Mouse (Mus musculus): Measurements from ENCODE around the gene Dnmbp. TPM values are rescaled to one million over a fixed set of nuclear protein-coding genes. Genes with fewer than 3 reads are reported as not detected.

Dnmbp gene
- polyA plus RNA-seq, 1 experiment from 2014 or later = 11.9 TPM

- Histone ChIP-seq H3K27me3 (replicated peaks) (no peaks in the 10 kb centered on the region), H3K27ac (ENCODE audit: poor library complexity, severe bottlenecking) (no peak overlapping the region), H3K4me3 (no peak overlapping the region), H3K4me2 (no peak overlapping the region), H3K4me1 (replicated peaks) (no peaks in the 10 kb centered on the region), H3K9ac (no peak overlapping the region), H3K9me3 (replicated peaks) (no peaks in the 10 kb centered on the region), H3K36me3 (peaks cover 52% of the 10 kb centered on the region)
- ATAC-seq (ENCODE audit: insufficient number of reproducible peaks, low FRiP score) = no peak
- WGBS = 53% methylated on average over 7 of the region's 7 CpGs
Measured at GRCm38 (mm10) chr19:43845331-43845908, 94.6 kb downstream of the Dnmbp start.

- Histone ChIP-seq H3K4me3 (no peak overlapping the region), H3K27me3 (replicated peaks) (no peaks in the 10 kb centered on the region), H3K4me1 (replicated peaks) (no peaks in the 10 kb centered on the region), H3K9ac (no peak overlapping the region), H3K27ac (ENCODE audit: poor library complexity, severe bottlenecking) (no peak overlapping the region), H3K36me3 (peaks cover 29% of the 10 kb centered on the region), H3K4me2 (no peak overlapping the region), H3K9me3 (replicated peaks) (no peaks in the 10 kb centered on the region)
- no peak for ATAC-seq (ENCODE audit: insufficient number of reproducible peaks, low FRiP score)
- 82% methylated on average over 9 of the region's 9 CpGs for WGBS
Measured at GRCm38 (mm10) chr19:43843184-43843583, 96.8 kb downstream of the Dnmbp start.

- 33% methylated on average over 21 of the region's 21 CpGs for WGBS
- H3K27ac ChIP-seq (ENCODE audit: poor library complexity, severe bottlenecking) = no peak overlapping the region
- peaks cover 11% of the 10 kb centered on the region for H3K27me3 ChIP-seq (replicated peaks)
- no peak overlapping the region for H3K4me3 ChIP-seq
- H3K9me3 ChIP-seq (replicated peaks) = no peaks in the 10 kb centered on the region
- no peak for ATAC-seq (ENCODE audit: insufficient number of reproducible peaks, low FRiP score)
- H3K4me2 ChIP-seq = peak overlapping the region; percentile 35; the same call in 1 of the 2 replicates
- no peak overlapping the region for H3K9ac ChIP-seq
- no peaks in the 10 kb centered on the region for H3K4me1 ChIP-seq (replicated peaks)
- H3K36me3 ChIP-seq = no peaks in the 10 kb centered on the region
Measured at GRCm38 (mm10) chr19:43832425-43833069, 107.4 kb downstream of the Dnmbp start.

DNA sequence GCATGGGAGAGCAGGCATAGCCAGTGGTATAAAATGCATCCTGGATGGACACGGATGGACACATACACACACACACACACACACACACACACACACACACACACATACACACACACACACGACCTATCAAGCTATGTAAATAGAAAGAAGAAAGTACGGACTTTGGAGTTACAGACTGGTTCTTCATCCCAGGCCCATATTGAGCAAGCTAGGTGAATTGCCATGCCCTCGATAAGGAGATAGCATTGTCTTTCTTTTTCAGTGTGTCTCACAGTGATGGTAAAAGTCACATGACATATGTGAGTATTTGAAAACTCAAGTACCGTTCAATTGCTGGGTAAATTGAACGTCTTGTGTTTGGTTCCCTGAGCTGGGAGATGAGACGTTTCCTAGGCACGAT, 113.1 kb downstream of the Dnmbp start:
- H3K4me1 ChIP-seq (replicated peaks) = no peaks in the 10 kb centered on the region
- no peak for ATAC-seq (ENCODE audit: insufficient number of reproducible peaks, low FRiP score)
- no peak overlapping the region for H3K9ac ChIP-seq
- H3K36me3 ChIP-seq = no peaks in the 10 kb centered on the region
- peaks cover 11% of the 10 kb centered on the region; the same call in 1 of the 2 replicates for H3K27me3 ChIP-seq (replicated peaks)
- H3K4me3 ChIP-seq = no peak overlapping the region
- H3K27ac ChIP-seq (ENCODE audit: poor library complexity, severe bottlenecking) = no peak overlapping the region
- H3K4me2 ChIP-seq = no peak overlapping the region
- WGBS = 73% methylated on average over 8 of the region's 8 CpGs
- no peaks in the 10 kb centered on the region for H3K9me3 ChIP-seq (replicated peaks)

GRCm38 (mm10) chr19:43815661-43816414, 124.2 kb downstream of the Dnmbp start:
- H3K4me1 ChIP-seq (replicated peaks) = 0 out of 2 replicates have a peak, but pooled peaks cover 5% of the 10 kb centered on the region
- H3K27ac ChIP-seq (ENCODE audit: poor library complexity, severe bottlenecking) = no peak overlapping the region
- H3K4me2 ChIP-seq = peak overlapping the region; percentile 23; the same call in 1 of the 2 replicates
- no peak overlapping the region for H3K4me3 ChIP-seq
- H3K27me3 ChIP-seq (replicated peaks) = no peaks in the 10 kb centered on the region
- H3K36me3 ChIP-seq = no peaks in the 10 kb centered on the region
- 63% methylated on average over 14 of the region's 14 CpGs for WGBS
- no peak for ATAC-seq (ENCODE audit: insufficient number of reproducible peaks, low FRiP score)
- no peaks in the 10 kb centered on the region for H3K9me3 ChIP-seq (replicated peaks)
- H3K9ac ChIP-seq = no peak overlapping the region

- 78% methylated on average over 10 of the region's 10 CpGs for WGBS
Measured at GRCm38 (mm10) chr19:43813315-43813714, 126.7 kb downstream of the Dnmbp start.

DNA sequence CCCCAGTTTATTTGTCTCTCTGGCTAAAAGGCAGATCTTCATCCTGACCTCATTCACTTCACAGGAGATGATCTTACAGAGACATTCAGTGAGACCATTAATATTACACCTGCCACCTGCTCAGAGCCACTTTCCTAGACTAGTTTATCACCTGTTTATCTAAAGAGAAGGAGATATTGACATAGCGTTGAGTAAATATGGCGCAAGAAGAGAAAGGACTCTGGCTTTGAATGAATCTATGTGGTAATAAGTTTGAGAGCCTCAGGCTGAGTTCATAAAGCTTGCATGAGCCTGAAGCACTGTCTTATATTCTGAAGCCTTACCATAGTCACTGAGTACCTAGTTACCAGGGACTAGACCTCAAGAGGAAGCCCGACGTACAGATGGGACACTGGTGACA, 128.6 kb downstream of the Dnmbp start:
- Histone ChIP-seq H3K4me1 (replicated peaks) (0 out of 2 replicates have a peak, but pooled peaks cover 6% of the 10 kb centered on the region), H3K4me2 (no peak overlapping the region), H3K27ac (ENCODE audit: poor library complexity, severe bottlenecking) (no peak overlapping the region), H3K9ac (no peak overlapping the region), H3K36me3 (no peaks in the 10 kb centered on the region), H3K9me3 (replicated peaks) (no peaks in the 10 kb centered on the region), H3K4me3 (no peak overlapping the region), H3K27me3 (replicated peaks) (no peaks in the 10 kb centered on the region)
- no peak for ATAC-seq (ENCODE audit: insufficient number of reproducible peaks, low FRiP score)
- WGBS = 87% methylated on average over 4 of the region's 4 CpGs

More at GRCm38 (mm10) chr19:43813315-43813714, 126.7 kb downstream of the Dnmbp start:
- no peak for ATAC-seq (ENCODE audit: insufficient number of reproducible peaks, low FRiP score)
- H3K4me3 ChIP-seq = no peak overlapping the region
- no peaks in the 10 kb centered on the region for H3K9me3 ChIP-seq (replicated peaks)
- H3K9ac ChIP-seq = no peak overlapping the region
- H3K27me3 ChIP-seq (replicated peaks) = no peaks in the 10 kb centered on the region
- H3K27ac ChIP-seq (ENCODE audit: poor library complexity, severe bottlenecking) = no peak overlapping the region
- H3K4me2 ChIP-seq = no peak overlapping the region
- 0 out of 2 replicates have a peak, but pooled peaks cover 9% of the 10 kb centered on the region for H3K4me1 ChIP-seq (replicated peaks)
- no peaks in the 10 kb centered on the region for H3K36me3 ChIP-seq

DNA sequence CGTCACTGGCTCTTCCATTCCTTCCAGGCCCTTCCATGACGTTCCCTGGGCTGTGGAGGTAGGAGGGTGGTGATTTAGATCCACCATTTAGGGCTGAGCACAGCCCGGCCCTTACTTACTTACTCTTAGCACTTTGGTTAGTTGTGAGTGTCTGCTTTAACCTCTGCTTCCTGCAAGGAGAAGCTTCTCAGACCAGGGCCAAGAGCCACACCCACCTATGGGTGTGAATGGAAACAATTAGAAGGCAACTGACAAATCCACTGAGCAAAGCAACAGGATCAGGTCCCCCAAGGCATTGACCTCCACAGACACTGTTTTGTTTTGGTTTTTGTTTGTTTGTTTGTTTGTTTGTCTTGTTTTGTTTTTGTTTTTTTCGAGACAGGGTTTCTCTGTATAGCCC, 130.7 kb downstream of the Dnmbp start:
- Histone ChIP-seq H3K4me3 (no peak overlapping the region), H3K27ac (ENCODE audit: poor library complexity, severe bottlenecking) (no peak overlapping the region), H3K27me3 (replicated peaks) (no peaks in the 10 kb centered on the region), H3K9me3 (replicated peaks) (no peaks in the 10 kb centered on the region), H3K4me2 (no peak overlapping the region), H3K36me3 (no peaks in the 10 kb centered on the region), H3K4me1 (replicated peaks) (0 out of 2 replicates have a peak, but pooled peaks cover 4% of the 10 kb centered on the region), H3K9ac (no peak overlapping the region)
- 37% methylated on average over 4 of the region's 4 CpGs for WGBS
- ATAC-seq (ENCODE audit: insufficient number of reproducible peaks, low FRiP score) = no peak

GRCm38 (mm10) chr19:43803866-43804265, 136.1 kb downstream of the Dnmbp start:
- no peaks in the 10 kb centered on the region for H3K36me3 ChIP-seq
- no peaks in the 10 kb centered on the region for H3K9me3 ChIP-seq (replicated peaks)
- no peak for ATAC-seq (ENCODE audit: insufficient number of reproducible peaks, low FRiP score)
- no peak overlapping the region for H3K27ac ChIP-seq (ENCODE audit: poor library complexity, severe bottlenecking)
- 72% methylated on average over 10 of the region's 10 CpGs for WGBS
- no peaks in the 10 kb centered on the region for H3K4me1 ChIP-seq (replicated peaks)
- H3K27me3 ChIP-seq (replicated peaks) = no peaks in the 10 kb centered on the region
- no peak overlapping the region for H3K4me3 ChIP-seq
- H3K4me2 ChIP-seq = no peak overlapping the region
- H3K9ac ChIP-seq = no peak overlapping the region

DNA sequence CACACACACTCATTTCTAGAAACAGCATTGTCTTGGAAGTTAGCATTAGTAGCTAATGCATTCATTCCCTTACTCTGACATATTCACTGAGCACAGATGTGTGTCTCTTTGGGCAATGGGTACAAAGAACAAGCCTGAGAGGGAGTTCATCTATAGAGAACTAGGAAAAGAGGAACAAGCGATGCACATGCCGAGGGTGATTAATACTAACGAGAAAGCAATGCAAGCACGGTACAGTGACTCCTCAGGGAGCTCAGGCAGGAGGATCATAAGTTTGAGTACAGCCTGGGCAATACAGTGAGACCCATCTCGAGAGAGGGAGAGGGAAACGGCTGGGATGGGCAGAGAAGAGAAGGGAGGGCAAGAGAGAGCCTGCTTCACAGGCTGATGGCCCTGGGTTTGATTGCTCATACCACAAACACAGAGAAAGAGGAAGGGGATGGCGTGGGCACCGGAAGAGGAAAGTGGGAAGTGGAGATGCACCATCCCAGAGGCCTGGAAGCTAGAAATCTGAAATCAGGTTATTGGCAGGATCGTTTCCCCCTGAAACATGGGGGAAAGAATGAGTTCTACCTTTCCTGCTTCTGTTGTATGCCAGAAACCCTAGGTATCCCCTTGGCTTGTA, 138.5 kb downstream of the Dnmbp start:
- Histone ChIP-seq H3K4me3 (no peak overlapping the region), H3K4me1 (replicated peaks) (no peaks in the 10 kb centered on the region), H3K27me3 (replicated peaks) (no peaks in the 10 kb centered on the region), H3K9me3 (replicated peaks) (no peaks in the 10 kb centered on the region), H3K9ac (no peak overlapping the region), H3K4me2 (no peak overlapping the region), H3K36me3 (no peaks in the 10 kb centered on the region), H3K27ac (ENCODE audit: poor library complexity, severe bottlenecking) (no peak overlapping the region)
- 69% methylated on average over 9 of the region's 9 CpGs for WGBS
- ATAC-seq (ENCODE audit: insufficient number of reproducible peaks, low FRiP score) = no peak

DNA sequence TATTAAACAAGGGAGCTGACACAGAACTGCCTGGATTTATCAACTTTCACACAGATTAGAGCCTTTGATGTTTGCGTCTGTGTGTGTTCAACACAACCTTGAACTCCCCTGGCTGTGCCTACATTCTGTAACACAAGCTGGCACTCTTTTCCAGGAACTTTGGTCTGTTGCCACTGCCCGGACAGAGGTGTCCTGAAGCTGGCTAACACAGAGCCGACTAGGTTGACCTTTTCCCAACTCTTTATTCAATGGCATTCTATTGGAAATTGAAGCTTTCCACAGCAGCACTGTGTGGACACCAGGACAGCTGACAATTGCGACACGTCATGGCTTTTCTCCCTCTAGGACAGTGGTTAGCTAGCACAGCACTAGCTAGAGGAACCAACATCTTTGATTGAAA, 142.8 kb downstream of the Dnmbp start:
- no peaks in the 10 kb centered on the region for H3K27me3 ChIP-seq (replicated peaks)
- H3K4me2 ChIP-seq = no peak overlapping the region
- no peaks in the 10 kb centered on the region for H3K9me3 ChIP-seq (replicated peaks)
- WGBS = 62% methylated on average over 5 of the region's 5 CpGs
- no peak overlapping the region for H3K9ac ChIP-seq
- no peak overlapping the region for H3K27ac ChIP-seq (ENCODE audit: poor library complexity, severe bottlenecking)
- H3K36me3 ChIP-seq = no peaks in the 10 kb centered on the region
- H3K4me1 ChIP-seq (replicated peaks) = no peaks in the 10 kb centered on the region
- no peak for ATAC-seq (ENCODE audit: insufficient number of reproducible peaks, low FRiP score)
- H3K4me3 ChIP-seq = no peak overlapping the region

Measured in heart, embryonic 12.5 days (tissue).